Mouse (Mus musculus) layer of hippocampus, adult 6 months (tissue): ENCODE measurements around the gene Commd2. TPM values are rescaled to one million over a fixed set of nuclear protein-coding genes. Genes with fewer than 3 reads are reported as not detected.

ENCODE experiments used
- long read RNA-seq, 2 experiments: library from polyadenylated mRNA; unstranded; transcript quantifications; one replicate each; pipeline ENCODE4 v2.0.0; 2019 to 2020
- microRNA-seq: library from miRNA; unstranded; fragments of <30 nt; microRNA quantifications from one replicate; pipeline ENCODE4 v1.2.0, GENCODE M21; 2020
- polyA plus RNA-seq: library from polyadenylated mRNA; unstranded; fragments of <200 nt; fragmentation: Nextera tagmentation; gene quantifications from 2 replicates; pipeline ENCODE4 v1.2.3, GENCODE M21; 2021

Commd2 gene
- 36.2 and 40.8 TPM in 2 replicates for polyA plus RNA-seq
- long read RNA-seq, experiment 1, transcript Commd2-202 (5 exons, 2,992 nt): major isoform, 42 of 50 reads
- long read RNA-seq, experiment 1, transcript Commd2-201 (4 exons, 892 nt): minor isoform, 5 of 50 reads
- long read RNA-seq, experiment 1, partial matches to known transcripts: 3 of 50 reads
- long read RNA-seq, experiment 1, other reads (novel, unspliced or antisense): 0 of 50 reads
- long read RNA-seq, experiment 2, transcript Commd2-202 (5 exons, 2,992 nt): major isoform, 28 of 31 reads
- long read RNA-seq, experiment 2, partial matches to known transcripts: 1 of 31 reads
- long read RNA-seq, experiment 2, other reads (novel, unspliced or antisense): 0 of 31 reads

GRCm38 (mm10) chr3:57651231-57651864, at the start of gene Commd2:
TSS of gene Commd2 (minus strand) at chr3:57651715.

DNA sequence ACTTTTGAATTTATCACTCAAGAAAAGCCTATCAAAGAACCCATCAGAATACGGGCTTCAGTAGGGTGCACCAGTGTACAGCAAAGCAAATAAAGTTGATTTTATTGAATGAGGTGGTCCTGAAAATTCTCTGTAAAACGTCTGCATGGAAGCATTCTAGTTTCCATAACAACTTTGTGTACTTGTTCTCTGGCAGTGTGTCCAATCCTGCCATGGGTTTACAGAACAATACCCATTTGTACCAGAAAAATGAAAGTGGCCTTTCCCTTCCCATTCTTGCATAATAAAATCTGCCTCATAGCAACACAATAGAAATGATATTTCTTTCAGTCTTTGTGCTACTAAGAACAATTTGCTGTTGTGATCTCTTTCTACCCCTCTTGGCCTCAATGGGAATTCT, 41.2 kb upstream of the Commd2 start, which contains the start of gene Ankub1:
Gene Ankub1 (minus strand): TSS at position 81 of the 400 bp plus-strand sequence.

Small RNA genes lying within 50 kb of the gene (microRNA-seq; reads per million reads assigned to microRNA genes)
- not detected for gene Mir6377

Other genes with a start within 250 kb of the Commd2 start
- 0.13 TPM in 1 of 2 replicates, not detected in the other for gene Tm4sf4, start 226.4 kb downstream of the Commd2 start, polyA plus RNA-seq
- 3.8 and 4.4 TPM in 2 replicates for gene Wwtr1, start 75.8 kb downstream of the Commd2 start, polyA plus RNA-seq
- gene Ankub1, start 41.1 kb upstream of the Commd2 start, polyA plus RNA-seq: 1.2 and 1.5 TPM in 2 replicates
- 144 and 164 TPM in 2 replicates for gene Rnf13, start 84.3 kb upstream of the Commd2 start, polyA plus RNA-seq
- 464 and 507 TPM in 2 replicates for gene Pfn2, start 196.4 kb upstream of the Commd2 start, polyA plus RNA-seq